In genomic region chr6:116264018-116264651, GRCm38 (mm10) we compare ENCODE assay signal across 8 mouse cellular contexts. TPM values are rescaled to one million over a fixed set of nuclear protein-coding genes. Genes with fewer than 3 reads are reported as not detected.
DNase-seq lines count a peak whose midpoint lies in the region; ATAC-seq lines count a peak whose summit lies in the region.

Gene Zfand4, plus strand, starts transcription at chr6:116264222.

- H3K9ac ChIP-seq in hindbrain, embryonic 16.5 days (ENCODE audit: low read depth, low read length), result peak within 1 kb of the TSS; percentile 81

- peak within 1 kb of the TSS; percentile 74 for H3K4me3 ChIP-seq in hindbrain, embryonic 16.5 days (ENCODE audit: low read length)
- peak within 1 kb of the TSS; percentile 45 for H3K4me3 ChIP-seq in macrophage (ENCODE audit: inconsistent target)

- no peaks in the 10 kb centered on the region; the same call in 1 of the 2 replicates for H3K79me2 ChIP-seq in macrophage (ENCODE audit: inconsistent target)

- H3K36me3 ChIP-seq in hindbrain, embryonic 16.5 days (ENCODE audit: control insufficient read depth, insufficient read depth, low read length), result peaks cover 18% of the 10 kb centered on the region
- H3K36me3 ChIP-seq in macrophage (ENCODE audit: inconsistent target), result peaks cover 29% of the 10 kb centered on the region; the same call in 1 of the 2 replicates

- peak within 1 kb of the TSS; percentile 70; the same call in 1 of the 2 replicates for H3K27ac ChIP-seq in hindbrain, embryonic 16.5 days (ENCODE audit: low read depth, low read length)
- 0 out of 2 replicates have a peak within 1 kb of the TSS, but pooled peaks have one; percentile 13 for H3K27ac ChIP-seq in macrophage

- no peaks in the 10 kb centered on the region for H3K27me3 ChIP-seq in hindbrain, embryonic 16.5 days (replicated peaks; ENCODE audit: control insufficient read depth, insufficient read depth, low read length)

- H3K4me1 ChIP-seq in hindbrain, embryonic 16.5 days (ENCODE audit: control insufficient read depth, insufficient read depth, low read depth, low read length), result peaks cover 4% of the 10 kb centered on the region; the same call in 1 of the 2 replicates

- peak; percentile 90 for DNase-seq in R1 (ENCODE audit: low read depth, low spot score)
- DNase-seq in cerebellum, postnatal 25 days, result peak; percentile 94 to 96
- peak; percentile 88 to 91 for DNase-seq in frontal cortex, postnatal 36 days (ENCODE audit: low spot score in 2 of 2)
- peak; percentile 91 to 94 for DNase-seq in left cerebral cortex, adult 18-20 months (ENCODE audit: low spot score in 2 of 2)
- DNase-seq in right cerebral cortex, adult 18-20 months, result peak; percentile 93
- DNase-seq in urinary bladder, postnatal 10 days (ENCODE audit: low spot score), result peak; percentile 73

- no peaks in the 10 kb centered on the region for H3K9me3 ChIP-seq in hindbrain, embryonic 16.5 days (ENCODE audit: control insufficient read depth, low read length)

- peak; percentile 98 for ATAC-seq in hindbrain, embryonic 16.5 days

- WGBS in hindbrain, embryonic 16.5 days, result under 1% methylated on average over 51 of the region's 67 CpGs
- under 1% methylated on average over 55 of the region's 67 CpGs for WGBS in macrophage (ENCODE audit: missing documents)

- H3K4me2 ChIP-seq in hindbrain, embryonic 16.5 days (ENCODE audit: low read length), result peak within 1 kb of the TSS; percentile 88

RNA-seq across cellular contexts. Expression of gene Zfand4, which starts in this region (rescaled TPM):
- polyA plus RNA-seq in hindbrain, embryonic 16.5 days (2015; fragmentation: Nextera tagmentation; extraction: Ambion mirVana), result 6.7 and 7.3 TPM in 2 replicates
- total RNA-seq in left cerebral cortex, adult 18-20 months (2021), result 1 to 10 TPM; 8.0 to 8.8 TPM
- 10 to 100 TPM in 14 of 26 experiments, 1 to 10 TPM in 10, under 1 TPM in 2; 0.54 to 29.2 (median 13.4) TPM for total RNA-seq in macrophage (2018; cell fraction: chromatin; rRNA removed)
- total RNA-seq in macrophage (2018; cell fraction: cytosol; rRNA removed), result 1 to 10 TPM in 25 of 26 experiments, under 1 TPM in 1; 0.62 to 3.9 (median 2.0) TPM
- total RNA-seq in macrophage (2018; cell fraction: nucleus; rRNA removed), result 10 to 100 TPM in 8 of 26 experiments, 1 to 10 TPM in 17, under 1 TPM in 1; 0.52 to 13.8 (median 7.4) TPM
- 1.9 to 2.8 TPM (median 2.6 TPM) in 3 replicates for polyA plus RNA-seq in macrophage (2018)

Comparison
In these comparisons a context has a peak if more than half of its experiments do, and no peak if none do; other contexts are left out.
1. Peak in every context shown above with its lines: DNase-seq, ATAC-seq, H3K4me3 ChIP-seq and H3K27ac ChIP-seq.